Mouse (Mus musculus): ENCODE results near the gene Gm12216.
"Not testable (repeated sequence)": the region's sequence is repeated elsewhere in the genome, so short reads cannot be mapped to it uniquely, and the experiment has no call there.

The Gm12216 gene

GRCm38 (mm10) chr11:53770125-53770791 is 88.8 kb downstream of the Gm12216 start:
- DNase-seq (ENCODE audit: low spot score): peak; percentile 72

GRCm38 (mm10) chr11:53769760-53770124 is 89.3 kb downstream of the Gm12216 start, which contains the start of gene Irf1:
TSS of gene Irf1 (plus strand) at chr11:53770014.
- peak; percentile 91 for DNase-seq (ENCODE audit: low spot score)

DNA sequence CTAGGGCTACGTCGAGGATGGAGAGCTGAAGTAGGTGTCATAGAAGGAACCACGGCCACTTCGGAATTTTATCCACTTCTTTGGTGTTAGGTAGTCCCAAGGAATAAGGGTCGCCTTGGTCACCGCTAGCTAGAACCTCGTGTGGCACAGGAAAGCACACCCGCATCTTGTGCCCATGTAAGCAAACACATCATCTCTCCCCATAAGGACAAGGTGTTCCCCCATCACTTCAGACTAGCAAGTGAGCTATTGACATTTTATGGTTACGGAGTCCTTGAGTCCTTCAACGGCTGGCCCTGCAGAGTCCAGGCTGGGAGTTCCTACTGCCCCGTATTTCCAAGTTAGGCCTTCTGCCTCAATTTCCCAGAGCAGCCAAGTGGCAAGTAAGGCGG is 89.9 kb downstream of the Gm12216 start:
- no peak for DNase-seq (ENCODE audit: low spot score)

- DNase-seq (ENCODE audit: low spot score): no peak
Measured at GRCm38 (mm10) chr11:53768422-53769184, 90.5 kb downstream of the Gm12216 start.

- no peak for DNase-seq (ENCODE audit: low spot score)
Measured at GRCm38 (mm10) chr11:53764581-53764980, 94.5 kb downstream of the Gm12216 start.

DNA sequence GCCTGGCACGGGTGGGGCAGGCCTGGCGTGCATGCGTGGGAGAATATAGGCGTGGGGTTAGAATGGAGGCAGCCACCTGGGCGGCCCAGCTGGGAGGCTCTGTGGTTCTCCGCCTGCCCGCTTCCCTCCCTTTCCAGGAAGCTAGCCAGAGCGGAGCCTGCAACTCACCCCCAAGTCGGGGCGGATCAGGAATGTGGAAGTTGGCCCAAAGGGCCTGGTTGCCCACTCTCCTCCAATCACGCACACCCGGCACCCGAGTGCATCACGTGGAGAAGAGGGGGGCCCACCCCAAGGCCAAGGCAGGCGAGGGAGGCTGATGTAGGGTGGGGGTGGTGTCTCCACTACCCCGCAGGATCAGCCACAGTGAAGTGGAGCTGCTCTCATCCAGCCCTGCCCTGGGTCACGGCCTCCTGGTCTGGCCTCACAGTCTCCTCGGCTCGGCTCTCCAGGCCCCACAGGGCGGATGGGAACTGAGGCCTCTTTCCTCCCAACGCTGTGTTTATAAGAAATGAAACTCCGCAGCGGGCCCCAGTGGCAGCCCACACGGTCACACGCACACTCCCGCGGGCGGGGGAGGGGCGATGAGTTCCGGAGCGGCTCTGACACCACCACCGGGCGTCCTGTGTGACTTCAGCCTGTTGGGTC is 95.4 kb downstream of the Gm12216 start:
- DNase-seq (ENCODE audit: low spot score): peak; percentile 77

GRCm38 (mm10) chr11:53762827-53763495 is 96.1 kb downstream of the Gm12216 start:
- DNase-seq (ENCODE audit: low spot score): peak; percentile 69

DNA sequence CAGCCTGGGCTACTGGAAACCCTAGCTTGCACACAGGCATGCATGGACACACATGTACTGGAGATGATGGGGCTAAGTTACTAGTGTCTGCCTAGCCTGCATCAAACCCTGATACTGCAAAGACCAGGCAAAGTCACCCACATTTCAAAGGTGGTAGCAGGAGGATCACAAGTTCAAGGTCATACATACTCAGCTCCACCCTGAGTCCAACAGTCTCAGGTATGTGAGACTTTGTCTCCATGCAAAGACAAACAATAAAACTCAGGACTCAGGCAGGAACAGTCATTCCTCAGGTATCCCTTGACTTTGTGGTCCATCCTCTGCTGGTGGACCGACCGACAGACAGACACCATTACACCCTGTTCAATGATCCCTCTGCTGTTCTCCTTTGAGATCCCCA is 96.6 kb downstream of the Gm12216 start:
- DNase-seq (ENCODE audit: low spot score): no peak

GRCm38 (mm10) chr11:53761822-53762221 is 97.2 kb downstream of the Gm12216 start:
- no peak for DNase-seq (ENCODE audit: low spot score)

DNA sequence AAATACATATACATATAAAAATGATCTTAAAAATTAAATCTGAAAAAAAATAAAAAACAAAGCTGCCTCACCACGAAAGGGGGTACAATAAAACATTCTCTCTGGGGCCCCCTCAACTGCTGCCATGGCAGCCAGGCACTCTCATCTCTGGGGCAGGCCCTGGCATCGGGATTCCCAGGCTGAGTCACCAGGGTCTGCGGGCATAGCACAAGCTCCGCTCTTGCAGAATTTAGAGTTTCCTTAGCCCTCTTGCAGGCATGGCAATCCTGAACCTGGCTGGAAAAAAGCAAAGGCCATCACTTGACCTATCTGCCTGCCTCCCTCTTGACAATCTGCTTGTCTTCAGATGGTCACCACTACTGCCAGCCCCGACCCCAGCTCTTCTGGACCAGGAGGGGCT is 97.8 kb downstream of the Gm12216 start:
- no peak for DNase-seq (ENCODE audit: low spot score)

GRCm38 (mm10) chr11:53759545-53760406 is 99.3 kb downstream of the Gm12216 start:
- no peak for DNase-seq (ENCODE audit: low spot score)

- DNase-seq (ENCODE audit: low spot score): peak; percentile 62
Measured at GRCm38 (mm10) chr11:53758791-53759351, 100.2 kb downstream of the Gm12216 start.

DNA sequence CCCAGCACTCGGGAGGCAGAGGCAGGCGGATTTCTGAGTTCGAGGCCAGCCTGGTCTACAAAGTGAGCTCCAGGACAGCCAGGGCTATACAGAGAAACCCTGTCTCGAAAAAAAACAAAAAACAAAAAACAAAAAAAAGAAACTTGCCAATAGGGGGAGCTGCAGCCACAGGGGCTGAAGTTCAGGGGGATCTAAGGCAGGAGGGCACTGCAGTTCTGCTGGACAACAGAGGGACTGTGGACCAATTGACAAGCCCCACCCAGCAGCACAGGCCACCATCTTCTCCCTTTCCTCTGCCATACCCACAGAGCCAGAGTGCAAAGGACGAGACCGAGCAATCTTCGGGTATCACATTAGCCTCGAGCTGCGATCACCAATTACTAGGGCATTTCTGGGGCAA is 101.0 kb downstream of the Gm12216 start:
- not testable (repeated sequence) for DNase-seq (ENCODE audit: low spot score)

GRCm38 (mm10) chr11:53757612-53758011 is 101.4 kb downstream of the Gm12216 start:
- DNase-seq (ENCODE audit: low spot score): no peak

GRCm38 (mm10) chr11:53755011-53755595 is 104.0 kb downstream of the Gm12216 start:
- DNase-seq (ENCODE audit: low spot score): no peak

GRCm38 (mm10) chr11:53749716-53750352 is 109.2 kb downstream of the Gm12216 start:
- no peak for DNase-seq (ENCODE audit: low spot score)

DNA sequence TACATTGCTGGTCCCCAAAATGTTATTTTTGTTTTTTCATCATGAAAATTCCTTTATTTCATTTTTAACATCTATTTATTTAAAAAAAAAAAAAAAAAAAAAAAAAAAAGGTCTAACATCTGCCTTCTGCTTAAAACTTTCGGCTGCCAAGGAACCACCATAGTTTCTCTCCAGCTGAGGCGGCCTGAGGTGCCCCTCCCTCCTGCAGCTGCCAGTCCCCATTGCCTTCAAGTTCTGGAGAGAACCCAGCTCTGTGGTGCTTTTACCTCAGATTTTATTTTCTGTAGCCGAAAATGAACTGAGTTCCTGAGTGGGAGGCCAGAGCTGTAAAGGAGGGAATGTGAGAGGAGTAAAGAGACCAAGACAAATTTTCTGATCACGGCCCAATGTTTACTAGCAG is 109.8 kb downstream of the Gm12216 start:
- no peak for DNase-seq (ENCODE audit: low spot score)

DNA sequence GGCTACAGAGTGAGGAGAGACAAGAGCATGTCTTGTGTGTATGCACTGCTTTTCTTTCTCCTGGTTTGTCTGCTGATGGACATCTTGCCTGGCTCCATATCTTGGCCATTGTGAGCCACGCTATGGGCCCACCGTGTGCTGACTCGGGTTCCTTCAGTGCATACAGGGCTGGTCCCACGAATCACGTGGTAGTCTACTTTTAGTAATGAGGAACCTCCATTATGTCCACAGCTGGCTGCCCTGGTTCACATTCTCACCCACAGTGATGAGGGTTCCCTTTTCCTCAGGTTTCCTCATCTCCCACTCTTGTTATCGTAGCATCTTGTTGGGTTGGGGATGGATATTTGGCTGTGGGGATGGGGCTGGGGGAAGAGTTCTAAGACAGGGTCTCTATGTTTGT is 110.4 kb downstream of the Gm12216 start:
- DNase-seq (ENCODE audit: low spot score): no peak

GRCm38 (mm10) chr11:53747985-53748384 is 111.1 kb downstream of the Gm12216 start:
- DNase-seq (ENCODE audit: low spot score): no peak

DNA sequence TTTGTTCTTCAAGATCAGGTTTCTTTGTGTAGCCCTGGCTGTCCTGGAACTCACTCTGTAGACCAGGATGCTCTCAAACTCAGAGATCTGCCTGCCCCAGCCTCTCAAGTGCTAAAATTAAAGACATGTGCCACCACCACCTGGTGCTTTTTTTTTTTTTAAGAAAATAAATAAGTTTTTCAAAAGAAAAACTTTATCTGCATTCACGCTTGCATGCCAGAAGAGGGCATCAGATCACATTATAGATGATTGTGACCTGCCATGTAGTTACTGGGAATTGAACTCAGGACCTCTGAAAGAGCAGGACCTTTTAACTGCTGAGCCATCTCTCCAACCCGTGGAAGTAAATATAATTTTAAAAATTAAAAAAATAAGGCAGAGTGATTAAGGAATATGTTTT is 113.8 kb downstream of the Gm12216 start:
- DNase-seq (ENCODE audit: low spot score): no peak
